Mouse (Mus musculus) myocyte (in vitro differentiated cells): ENCODE measurements around the gene St6galnac3. TPM values are rescaled to one million over a fixed set of nuclear protein-coding genes. Genes with fewer than 3 reads are reported as not detected.

Source experiments
- H3K27me3 ChIP-seq: one replicate; pipeline ENCODE4 v1.6.1; 2011; ENCODE audit not compliant: control insufficient read depth, insufficient read depth, insufficient read length
- H3K36me3 ChIP-seq: one replicate; pipeline ENCODE4 v1.6.1; 2011; ENCODE audit not compliant: control insufficient read depth, insufficient read depth
- H3K4me2 ChIP-seq: one replicate; pipeline ENCODE4 v1.6.1; 2011; ENCODE audit warnings: low read depth, control low read depth
- H3K4me3 ChIP-seq: one replicate; pipeline ENCODE4 v1.5.1; 2011; ENCODE audit warnings: mild to moderate bottlenecking, control low read depth, moderate library complexity
- H3K79me2 ChIP-seq: one replicate; pipeline ENCODE4 v1.6.1; 2011; ENCODE audit not compliant: control insufficient read depth, insufficient read depth
- H3ac ChIP-seq: one replicate; pipeline ENCODE4 v1.6.1; 2011; ENCODE audit not compliant: control insufficient read depth, insufficient read length
- CEBPB ChIP-seq: IDR thresholded peaks from 2 replicates; pipeline ENCODE4 v1.6.1; 2011; ENCODE audit warnings: mild to moderate bottlenecking, moderate library complexity; ENCODE audit not compliant: poor library complexity, insufficient read depth, severe bottlenecking
- E2F4 ChIP-seq: IDR thresholded peaks from one replicate; pipeline ENCODE4 v1.6.1; 2011; ENCODE audit warnings: mild to moderate bottlenecking, control low read depth, moderate library complexity; ENCODE audit not compliant: insufficient read depth
- MAX ChIP-seq: IDR thresholded peaks from one replicate; pipeline ENCODE4 v1.6.1; 2011; ENCODE audit warnings: low read depth, mild to moderate bottlenecking, control low read depth
- MYOD1 ChIP-seq, 3 experiments: IDR thresholded peaks; one replicate each; pipeline ENCODE4 v1.6.1; 2011; ENCODE audit warnings: control low read depth in 2 of 3, low read depth in 2 of 3, mild to moderate bottlenecking in 2 of 3, moderate library complexity in 1 of 3; ENCODE audit not compliant: insufficient read length in 2 of 3, control insufficient read depth in 1 of 3
- MYOG ChIP-seq, 3 experiments: IDR thresholded peaks; one replicate each; pipeline ENCODE4 v1.6.1; 2011; ENCODE audit warnings: control low read depth in 2 of 3, low read depth in 2 of 3, mild to moderate bottlenecking in 2 of 3; ENCODE audit not compliant: insufficient read length in 2 of 3, control insufficient read depth in 1 of 3, insufficient read depth in 1 of 3
- POLR2A ChIP-seq: IDR thresholded peaks from one replicate; pipeline ENCODE4 v1.6.1; 2011; ENCODE audit warnings: low read depth, mild to moderate bottlenecking, control low read depth, moderate library complexity; ENCODE audit not compliant: insufficient read length
- POLR2AphosphoS2 ChIP-seq: IDR thresholded peaks from one replicate; pipeline ENCODE4 v1.6.1; 2011; ENCODE audit warnings: low read depth, control low read depth; ENCODE audit not compliant: insufficient read length
- REST ChIP-seq: IDR thresholded peaks from one replicate; pipeline ENCODE4 v1.6.1; 2011; ENCODE audit warnings: mild to moderate bottlenecking, control low read depth, moderate library complexity; ENCODE audit not compliant: insufficient read depth, insufficient read length
- SRF ChIP-seq: IDR thresholded peaks from one replicate; pipeline ENCODE4 v1.6.1; 2011; ENCODE audit warnings: low read depth; ENCODE audit not compliant: control insufficient read depth, insufficient read length
- TCF12 ChIP-seq: IDR thresholded peaks from one replicate; pipeline ENCODE4 v1.6.1; 2011; ENCODE audit warnings: mild to moderate bottlenecking, control low read depth; ENCODE audit not compliant: poor library complexity, insufficient read depth, severe bottlenecking
- TCF3 ChIP-seq: IDR thresholded peaks from one replicate; pipeline ENCODE4 v1.6.1; 2011; ENCODE audit warnings: low read depth, control low read depth; ENCODE audit not compliant: insufficient read length
- USF1 ChIP-seq: IDR thresholded peaks from one replicate; pipeline ENCODE4 v1.6.1; 2011; ENCODE audit warnings: low read depth, mild to moderate bottlenecking, control low read depth, moderate library complexity
- polyA plus RNA-seq: library from polyadenylated mRNA; unstranded; fragments of >200 nt; fragmentation: generic; extraction: Trizol; gene quantifications from one replicate; pipeline ENCODE4 v1.2.1, GENCODE M21; 2012; ENCODE audit warnings: missing spikeins

The St6galnac3 gene
- polyA plus RNA-seq, 1 experiment: not detected

DNA sequence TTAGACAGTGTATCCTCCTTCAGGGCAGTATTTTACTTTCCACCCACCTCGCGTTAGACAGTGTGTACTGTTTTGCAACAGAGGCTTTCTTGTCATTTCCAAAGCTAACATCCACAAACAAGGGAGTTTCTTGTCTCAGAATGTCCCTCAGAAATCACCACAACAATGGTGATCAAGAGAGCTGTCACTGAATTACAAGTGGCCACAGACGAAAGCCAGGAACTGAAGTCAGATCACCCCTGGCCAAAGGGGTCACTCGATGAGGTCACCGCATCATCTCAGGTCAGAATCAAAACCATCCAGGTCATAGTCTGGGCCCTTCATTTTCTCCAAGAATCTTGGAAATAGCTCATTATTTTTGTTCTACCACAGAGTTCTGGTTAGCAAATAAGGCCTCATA is 37.1 kb downstream of the St6galnac3 start:
- Histone ChIP-seq H3K4me3 (no peak overlapping the region), H3K79me2 (no peaks in the 10 kb centered on the region), H3ac (no peak overlapping the region), H3K4me2 (no peak overlapping the region), H3K27me3 (no peaks in the 10 kb centered on the region), H3K36me3 (no peaks in the 10 kb centered on the region)
- TF ChIP-seq E2F4: no peak
- no peak for TF ChIP-seq POLR2A
- no peak for TF ChIP-seq REST
- no peak for TF ChIP-seq TCF12
- no peak for TF ChIP-seq CEBPB
- no peak for TF ChIP-seq TCF3
- no peak for TF ChIP-seq SRF
- TF ChIP-seq POLR2AphosphoS2: no peak
- TF ChIP-seq USF1: no peak
- TF ChIP-seq MAX: no peak
- no peak for TF ChIP-seq MYOD1 (IDR thresholded peaks at IDR 0.05; ENCODE audit: control insufficient read depth in 1 of 3, insufficient read length in 2 of 3, low read depth in 2 of 3)
- no peak for TF ChIP-seq MYOG (IDR thresholded peaks at IDR 0.05; ENCODE audit: control insufficient read depth in 1 of 3, insufficient read depth in 1 of 3, insufficient read length in 2 of 3, low read depth in 2 of 3)

DNA sequence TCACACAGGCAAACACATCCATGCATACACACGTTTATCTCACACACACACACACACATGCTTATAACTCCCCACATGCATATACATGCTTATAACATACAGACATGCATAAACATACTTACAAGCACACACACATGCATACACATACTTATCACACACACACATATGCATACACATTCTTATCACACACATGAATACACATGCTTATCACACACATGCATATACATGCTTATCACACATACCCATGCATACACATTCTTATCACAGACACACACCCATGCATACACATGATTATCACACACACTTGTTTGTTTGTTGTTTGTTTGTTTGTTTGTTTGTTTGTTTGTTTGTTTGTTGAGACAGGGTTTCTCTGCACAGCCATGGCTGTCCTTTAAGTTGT is 40.1 kb downstream of the St6galnac3 start:
- TF ChIP-seq TCF3: no peak
- TF ChIP-seq USF1: no peak
- TF ChIP-seq SRF: no peak
- no peak for TF ChIP-seq MYOD1 (IDR thresholded peaks at IDR 0.05; ENCODE audit: control insufficient read depth in 1 of 3, insufficient read length in 2 of 3, low read depth in 2 of 3)
- TF ChIP-seq MAX: no peak
- TF ChIP-seq POLR2AphosphoS2: no peak
- TF ChIP-seq MYOG (IDR thresholded peaks at IDR 0.05; ENCODE audit: control insufficient read depth in 1 of 3, insufficient read depth in 1 of 3, insufficient read length in 2 of 3, low read depth in 2 of 3): no peak
- no peak for TF ChIP-seq POLR2A
- no peak for TF ChIP-seq E2F4
- H3K27me3 ChIP-seq: no peaks in the 10 kb centered on the region

DNA sequence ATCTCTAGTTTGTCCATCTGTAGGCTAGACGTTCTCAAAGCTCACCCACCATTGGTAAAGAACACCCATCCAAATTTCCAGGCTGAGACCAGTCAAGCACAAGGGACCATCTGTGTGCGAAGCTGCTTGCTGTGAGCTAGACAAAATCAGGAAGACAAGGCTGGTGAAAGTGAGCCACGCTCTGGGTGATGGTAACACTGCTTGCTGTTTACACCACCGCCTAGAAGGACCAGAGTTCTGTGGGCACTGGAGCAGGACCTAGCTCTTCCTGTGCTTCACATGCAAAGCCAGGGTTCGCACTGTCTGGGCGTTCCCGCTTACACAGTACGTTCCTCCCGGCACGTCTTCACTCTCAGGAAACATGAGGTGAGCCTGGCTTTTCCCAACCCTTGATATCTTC is 42.7 kb downstream of the St6galnac3 start:
- TF ChIP-seq TCF3: no peak
- no peak for TF ChIP-seq MYOG (IDR thresholded peaks at IDR 0.05; ENCODE audit: control insufficient read depth in 1 of 3, insufficient read depth in 1 of 3, insufficient read length in 2 of 3, low read depth in 2 of 3)
- no peak for TF ChIP-seq MYOD1 (IDR thresholded peaks at IDR 0.05; ENCODE audit: control insufficient read depth in 1 of 3, insufficient read length in 2 of 3, low read depth in 2 of 3)
- no peak for TF ChIP-seq SRF
- no peak for TF ChIP-seq E2F4
- no peak for TF ChIP-seq MAX
- TF ChIP-seq REST: no peak
- no peak for TF ChIP-seq POLR2A
- no peak for TF ChIP-seq POLR2AphosphoS2
- TF ChIP-seq CEBPB: no peak
- no peak for TF ChIP-seq TCF12
- no peak for TF ChIP-seq USF1
- Histone ChIP-seq H3ac (no peak overlapping the region), H3K4me2 (no peak overlapping the region), H3K4me3 (no peak overlapping the region), H3K79me2 (no peaks in the 10 kb centered on the region), H3K36me3 (no peaks in the 10 kb centered on the region), H3K27me3 (no peaks in the 10 kb centered on the region)

More for the DNA sequence above, 40.1 kb downstream of the St6galnac3 start:
- Histone ChIP-seq H3K4me3 (no peak overlapping the region), H3ac (no peak overlapping the region), H3K79me2 (no peaks in the 10 kb centered on the region), H3K4me2 (no peak overlapping the region), H3K36me3 (no peaks in the 10 kb centered on the region)

- no peak overlapping the region for H3K4me2 ChIP-seq
- no peak for TF ChIP-seq TCF12
- TF ChIP-seq REST: no peak
- no peak for TF ChIP-seq CEBPB
- TF ChIP-seq MYOD1 (IDR thresholded peaks at IDR 0.05; ENCODE audit: control insufficient read depth in 1 of 3, insufficient read length in 2 of 3, low read depth in 2 of 3): no peak
- no peak for TF ChIP-seq E2F4
Observed at GRCm38 (mm10) chr3:153681720-153682119, 43.3 kb downstream of the St6galnac3 start.

DNA sequence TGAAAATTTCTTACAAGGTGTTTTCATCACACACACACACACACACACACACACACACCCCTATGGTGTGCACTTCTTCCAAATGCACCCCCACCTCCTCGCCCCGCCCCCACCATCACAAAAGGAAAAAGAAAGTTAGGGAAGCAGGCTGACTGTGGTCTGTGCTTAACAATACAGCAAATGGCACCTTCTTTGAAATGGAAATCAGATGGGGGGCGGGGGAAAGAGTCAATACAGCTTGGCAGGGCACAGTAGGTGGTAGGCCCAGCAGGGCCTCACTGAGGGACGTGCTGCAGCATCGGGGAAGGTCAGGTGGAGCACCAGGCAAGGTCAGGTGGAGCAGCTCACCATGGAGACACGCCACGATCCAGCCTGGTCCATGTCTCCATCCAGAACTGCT is 49.1 kb downstream of the St6galnac3 start:
- no peak overlapping the region for H3K4me2 ChIP-seq
- H3ac ChIP-seq: no peak overlapping the region
- no peak overlapping the region for H3K4me3 ChIP-seq
- no peaks in the 10 kb centered on the region for H3K36me3 ChIP-seq
- no peaks in the 10 kb centered on the region for H3K79me2 ChIP-seq
- no peaks in the 10 kb centered on the region for H3K27me3 ChIP-seq
- TF ChIP-seq E2F4 (no peak), MYOD1 (IDR thresholded peaks at IDR 0.05; ENCODE audit: control insufficient read depth in 1 of 3, insufficient read length in 2 of 3, low read depth in 2 of 3) (no peak), USF1 (no peak), POLR2AphosphoS2 (no peak)

More at GRCm38 (mm10) chr3:153681720-153682119, 43.3 kb downstream of the St6galnac3 start:
- H3K27me3 ChIP-seq: no peaks in the 10 kb centered on the region
- no peaks in the 10 kb centered on the region for H3K79me2 ChIP-seq
- H3K4me3 ChIP-seq: no peak overlapping the region
- no peaks in the 10 kb centered on the region for H3K36me3 ChIP-seq
- H3ac ChIP-seq: no peak overlapping the region
